Mouse (Mus musculus): Measurements from ENCODE around the gene 1700030J22Rik. TPM values are rescaled to one million over a fixed set of nuclear protein-coding genes. Genes with fewer than 3 reads are reported as not detected.
A peak's percentile ranks its signal among the peaks of the same experiment; 100 is the strongest.

1700030J22Rik gene
- total RNA-seq, 2 experiments from 2014 or later = 0.31 to 0.45 TPM

GRCm38 (mm10) chr8:116921337-116922059 lies 57.3 kb downstream of the 1700030J22Rik start, which contains the start of the genes Cmc2 and Cenpn:
Gene Cmc2, minus strand, starts transcription at chr8:116921455.
Gene Cenpn, plus strand, starts transcription at chr8:116921730.
- intact Hi-C loops (cut with DNase I) = loop anchor here (2.0 to 10.0 kb wide), 2 partner anchors 21 to 233 kb away; partner anchors contain the start of genes Atmin and Gan
- DNase-seq (ENCODE audit: low spot score) = peak; percentile 84

- intact Hi-C loops (cut with DNase I) = loop anchor here (10.0 kb wide), 1 partner anchor 234 kb away; the partner anchor contains the start of gene Gan
- DNase-seq (ENCODE audit: low spot score) = no peak
Observed at GRCm38 (mm10) chr8:116921005-116921336, 57.8 kb downstream of the 1700030J22Rik start.

Other genes starting within 250 kb of the 1700030J22Rik start
- 1 to 10 TPM; 4.1 to 4.6 TPM for gene Cdyl2, start 246.0 kb downstream of the 1700030J22Rik start, total RNA-seq (2021)
- gene Cmc2, start 57.5 kb downstream of the 1700030J22Rik start, total RNA-seq (2021) = 10 to 100 TPM; 73.9 to 75.2 TPM
- gene Cenpn, start 57.2 kb downstream of the 1700030J22Rik start, total RNA-seq (2021) = under 1 TPM; 0.88 to 0.92 TPM
- gene Atmin, start 35.6 kb downstream of the 1700030J22Rik start, total RNA-seq (2021) = 10 to 100 TPM; 13.4 to 14.3 TPM
- 10 to 100 TPM; 47.1 to 50.5 TPM for gene Gcsh, start 14.6 kb upstream of the 1700030J22Rik start, total RNA-seq (2021)
- gene Pkd1l2, start 103.5 kb upstream of the 1700030J22Rik start, total RNA-seq (2021) = not detected
- not detected for gene Bco1, start 116.9 kb upstream of the 1700030J22Rik start, total RNA-seq (2021)
- 1 to 10 TPM; 4.2 to 5.3 TPM for gene Gan, start 179.2 kb upstream of the 1700030J22Rik start, total RNA-seq (2021)